Mouse (Mus musculus): ENCODE data around the gene Tnfaip8l1.

The Tnfaip8l1 gene

DNA sequence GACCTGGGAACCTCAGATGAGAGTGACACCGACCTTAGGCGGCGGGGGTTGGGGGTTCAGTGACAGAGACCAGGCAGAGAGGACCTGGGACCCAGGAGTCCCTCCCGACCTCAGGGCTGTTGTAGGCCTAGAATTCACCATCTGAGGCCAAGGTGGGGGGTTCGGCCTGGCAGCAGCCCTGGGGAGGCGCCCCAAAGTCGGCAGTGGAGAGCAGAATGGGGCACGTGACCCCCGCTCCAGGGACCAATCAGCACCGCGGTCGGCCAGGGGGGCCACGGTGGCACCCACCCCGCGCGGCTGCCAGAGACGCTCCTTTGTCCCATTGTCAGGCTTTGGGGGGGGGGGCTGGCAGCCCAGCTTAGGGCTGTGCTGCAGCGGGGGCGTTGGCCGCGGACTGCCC is 22.9 kb upstream of the Tnfaip8l1 start:
- DNase-seq: no peak

GRCm38 (mm10) chr17:56139858-56140595 is 22.2 kb upstream of the Tnfaip8l1 start, which contains the start of gene Sema6b:
TSS of gene Sema6b (minus strand) at chr17:56140343.
- peak; percentile 35 for DNase-seq

DNA sequence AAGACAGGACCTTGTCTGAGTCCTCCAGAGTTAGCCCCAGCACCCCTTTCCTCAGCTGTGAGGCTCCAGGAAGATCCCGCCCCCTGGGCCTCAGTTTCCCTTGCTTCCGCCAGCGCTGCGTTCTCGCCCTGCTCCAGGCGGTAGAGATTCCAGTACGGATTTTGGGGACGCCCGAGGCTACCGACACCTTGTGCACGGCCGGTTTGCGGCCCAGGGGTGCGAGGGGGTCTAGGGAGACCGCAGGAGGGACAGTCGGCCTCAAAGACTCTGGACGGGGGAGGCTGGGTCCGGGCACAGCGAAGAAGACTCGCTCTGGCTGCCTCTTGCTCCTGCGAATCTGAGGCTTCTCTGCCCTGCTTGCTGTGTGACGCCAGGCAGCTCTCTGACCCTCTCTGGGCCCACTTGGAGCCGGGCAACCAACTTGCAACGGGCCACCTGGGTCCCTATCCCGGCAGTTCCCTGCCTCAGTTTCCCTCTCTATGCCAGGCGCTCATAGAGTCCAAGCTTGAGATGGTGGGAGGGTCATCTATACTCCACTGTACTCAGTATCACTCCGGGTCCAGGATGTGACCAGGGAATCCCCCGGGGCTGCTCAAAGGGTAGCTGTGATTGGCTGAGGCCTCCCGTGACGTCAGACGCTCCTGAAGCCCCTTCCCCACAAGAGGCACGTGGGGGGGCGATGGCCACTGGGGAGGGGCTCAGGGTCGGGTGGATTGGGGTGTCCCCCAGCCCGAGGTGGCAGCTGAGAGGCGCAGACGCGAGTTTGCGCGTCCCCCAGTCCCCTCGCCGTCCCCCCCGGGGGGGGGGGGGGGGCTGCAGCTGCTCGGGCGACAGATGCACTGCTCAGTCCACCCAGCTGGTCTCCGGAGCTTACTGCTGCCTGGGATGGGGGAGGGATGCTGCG is 20.3 kb upstream of the Tnfaip8l1 start:
- no peak for DNase-seq

DNA sequence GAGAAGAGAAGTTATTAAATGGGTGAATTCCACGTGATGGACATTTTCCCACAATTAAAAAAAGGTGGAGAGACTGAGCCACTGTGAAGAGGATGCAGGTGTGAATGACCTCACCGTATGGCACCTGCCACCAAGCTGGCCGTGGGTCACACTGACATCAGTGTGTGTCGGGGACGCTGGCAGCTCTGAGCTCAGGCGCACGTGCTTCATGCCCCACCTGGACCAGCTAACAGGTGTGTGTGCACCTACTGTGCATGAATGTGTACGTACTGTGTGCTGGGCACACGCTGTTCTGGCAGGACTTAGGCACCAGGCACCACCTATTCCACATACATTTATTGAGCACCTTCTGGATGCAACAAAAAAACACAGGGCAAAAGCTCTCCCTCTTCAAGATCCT is 17.7 kb upstream of the Tnfaip8l1 start:
- DNase-seq: no peak

GRCm38 (mm10) chr17:56146131-56146530 is 16.1 kb upstream of the Tnfaip8l1 start:
- no peak for DNase-seq

GRCm38 (mm10) chr17:56147420-56147819 is 14.9 kb upstream of the Tnfaip8l1 start:
- no peak for DNase-seq

DNA sequence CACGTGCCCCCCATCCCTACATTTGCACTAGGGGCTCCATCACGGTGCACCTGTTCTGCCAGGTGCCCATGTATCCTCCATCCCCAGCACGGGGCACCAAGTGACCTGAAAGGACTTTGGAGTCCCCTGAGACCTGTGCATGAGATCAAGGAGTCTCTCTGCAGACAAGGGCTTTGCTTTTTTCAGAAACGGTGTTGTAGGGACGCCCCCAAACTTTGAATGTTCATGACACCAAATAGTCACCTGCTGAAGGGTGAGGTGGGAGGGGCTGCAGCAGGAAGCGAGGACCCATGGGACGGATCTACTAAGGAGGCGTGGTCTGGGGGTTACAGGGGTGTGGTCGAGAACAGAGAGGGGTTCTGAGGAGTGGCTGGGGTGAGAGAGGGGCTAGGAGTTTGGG is 14.0 kb upstream of the Tnfaip8l1 start:
- DNase-seq: no peak

DNA sequence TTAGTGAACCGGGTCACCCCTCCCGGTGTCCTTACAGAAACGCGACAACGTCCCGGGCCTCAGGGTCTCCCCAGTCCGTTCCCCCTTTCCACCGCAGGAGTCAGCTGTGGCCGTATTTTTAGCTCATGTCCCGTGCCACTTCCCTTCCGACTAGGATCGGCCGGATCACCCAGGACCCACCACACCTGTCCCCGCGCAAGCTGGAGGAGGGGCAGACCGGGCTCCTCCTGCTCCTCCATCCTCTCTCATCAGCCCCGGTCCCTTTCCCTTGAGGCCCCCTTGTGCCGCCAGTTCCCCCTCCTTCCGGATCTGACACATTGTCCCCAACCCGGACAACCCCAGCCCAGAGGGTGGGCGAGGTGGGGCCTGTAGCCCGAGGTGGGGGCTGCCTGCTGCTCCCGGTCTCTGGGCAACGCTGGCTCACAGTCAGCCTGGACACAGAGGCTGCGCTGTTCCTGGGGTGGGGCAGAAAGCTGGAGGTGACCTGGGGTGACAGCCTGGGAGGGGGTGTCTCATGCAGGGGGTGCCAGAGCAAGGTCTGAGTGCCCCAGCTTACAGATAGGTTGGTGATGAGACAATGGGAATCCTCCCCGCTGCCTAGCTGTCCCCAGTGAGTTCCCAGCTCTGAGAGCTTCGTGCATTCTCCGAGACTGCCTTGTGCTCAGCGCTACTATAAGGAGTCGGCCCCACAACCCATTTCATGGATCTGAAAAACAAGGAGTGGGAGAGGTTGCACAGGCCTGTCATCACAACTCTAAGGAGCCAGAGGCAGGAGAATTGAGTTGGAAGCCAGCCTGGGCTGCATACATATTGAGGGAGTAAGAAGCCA is 13.3 kb upstream of the Tnfaip8l1 start:
- DNase-seq: no peak

DNA sequence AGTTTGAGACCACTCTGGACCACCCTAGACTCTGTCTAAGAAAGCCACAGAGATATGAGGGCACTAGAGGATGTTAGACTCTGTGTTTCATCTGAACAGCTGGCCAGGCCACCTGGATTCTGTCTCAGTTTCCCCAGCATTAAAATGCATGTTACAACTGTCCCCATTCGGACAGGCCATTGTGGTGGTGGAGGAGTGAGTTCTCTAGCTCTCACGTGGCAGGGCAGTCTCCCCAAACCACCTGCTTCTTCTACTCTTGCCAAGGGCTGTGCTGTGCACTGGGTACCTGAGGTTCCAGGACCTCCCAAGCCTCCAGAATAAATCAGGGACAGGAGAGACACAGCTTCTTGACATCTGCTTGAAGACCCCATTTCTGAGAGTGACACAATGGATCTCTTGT is 12.4 kb upstream of the Tnfaip8l1 start:
- DNase-seq: no peak

DNA sequence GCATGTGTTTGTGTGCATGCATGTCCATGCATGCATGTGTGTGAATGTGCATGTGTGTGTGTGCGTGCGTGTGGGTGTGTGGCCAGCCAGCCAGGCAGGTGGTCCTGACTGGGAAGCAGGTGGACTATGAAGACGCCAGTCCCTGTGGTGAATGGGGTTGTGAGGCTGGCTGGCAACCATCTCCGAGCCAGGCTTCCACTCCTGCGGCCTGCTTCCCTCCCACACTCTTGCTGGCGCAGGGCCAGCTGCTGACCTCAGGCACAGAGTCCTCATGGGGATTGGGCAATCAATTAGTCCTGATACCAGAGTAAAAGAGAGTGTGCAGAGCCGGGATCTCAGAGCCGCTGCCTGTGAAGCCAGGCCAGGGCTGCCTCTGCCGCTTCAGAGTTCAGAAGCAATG is 8.6 kb upstream of the Tnfaip8l1 start:
- peak; percentile 88 for DNase-seq

DNA sequence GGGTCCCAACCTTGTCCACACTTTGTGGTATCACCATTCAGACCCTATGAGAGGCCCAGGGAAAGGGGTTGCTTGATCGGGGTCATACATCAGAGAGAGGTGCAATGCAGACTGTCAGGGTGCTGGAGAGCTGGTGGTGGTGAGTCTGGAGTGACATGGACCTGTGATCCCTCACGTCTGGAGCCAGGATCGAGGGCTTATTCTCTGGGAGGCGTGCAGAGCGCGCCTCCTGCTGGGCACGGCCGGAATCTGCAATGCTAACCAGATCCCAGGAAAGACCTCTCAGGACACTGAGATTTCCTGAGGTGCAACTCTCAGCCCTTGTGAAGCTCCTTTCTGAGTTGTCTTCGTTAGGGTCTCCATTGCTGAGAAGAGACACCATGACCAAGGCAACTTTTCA is 2.5 kb upstream of the Tnfaip8l1 start:
- DNase-seq: peak; percentile 76

GRCm38 (mm10) chr17:56163523-56164102 is 1.3 kb downstream of the Tnfaip8l1 start:
- peak; percentile 43 for DNase-seq

GRCm38 (mm10) chr17:56164510-56164909 is 2.2 kb downstream of the Tnfaip8l1 start:
- no peak for DNase-seq

GRCm38 (mm10) chr17:56165671-56166070 is 3.4 kb downstream of the Tnfaip8l1 start:
- DNase-seq: no peak

- no peak for DNase-seq
These were observed 7.6 kb downstream of the Tnfaip8l1 start for GRCm38 (mm10) chr17:56169830-56170229.

DNA sequence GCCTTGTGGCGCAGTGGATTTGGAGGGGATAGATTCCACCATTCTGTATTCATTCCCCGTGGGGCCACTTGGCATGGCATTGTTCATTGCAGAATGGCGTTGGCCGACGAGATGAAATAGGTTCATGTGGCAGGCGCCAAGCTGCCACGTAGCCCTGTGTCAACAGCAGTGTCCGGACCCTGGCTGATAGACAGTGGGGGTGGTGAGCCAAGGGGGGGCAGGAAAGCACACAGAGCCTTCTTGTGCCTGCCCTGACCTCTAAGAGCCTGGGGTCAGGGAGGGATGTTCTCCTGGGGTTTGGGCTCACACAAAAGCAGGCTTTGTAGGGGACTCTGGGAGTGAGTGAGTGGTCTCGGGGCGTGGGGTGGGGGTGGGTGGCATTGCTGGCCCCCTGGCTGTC is 8.4 kb downstream of the Tnfaip8l1 start:
- DNase-seq: no peak

GRCm38 (mm10) chr17:56171456-56171855 is 9.2 kb downstream of the Tnfaip8l1 start:
- no peak for DNase-seq

- DNase-seq: no peak
These were observed 9.6 kb downstream of the Tnfaip8l1 start for GRCm38 (mm10) chr17:56171881-56172280.

DNA sequence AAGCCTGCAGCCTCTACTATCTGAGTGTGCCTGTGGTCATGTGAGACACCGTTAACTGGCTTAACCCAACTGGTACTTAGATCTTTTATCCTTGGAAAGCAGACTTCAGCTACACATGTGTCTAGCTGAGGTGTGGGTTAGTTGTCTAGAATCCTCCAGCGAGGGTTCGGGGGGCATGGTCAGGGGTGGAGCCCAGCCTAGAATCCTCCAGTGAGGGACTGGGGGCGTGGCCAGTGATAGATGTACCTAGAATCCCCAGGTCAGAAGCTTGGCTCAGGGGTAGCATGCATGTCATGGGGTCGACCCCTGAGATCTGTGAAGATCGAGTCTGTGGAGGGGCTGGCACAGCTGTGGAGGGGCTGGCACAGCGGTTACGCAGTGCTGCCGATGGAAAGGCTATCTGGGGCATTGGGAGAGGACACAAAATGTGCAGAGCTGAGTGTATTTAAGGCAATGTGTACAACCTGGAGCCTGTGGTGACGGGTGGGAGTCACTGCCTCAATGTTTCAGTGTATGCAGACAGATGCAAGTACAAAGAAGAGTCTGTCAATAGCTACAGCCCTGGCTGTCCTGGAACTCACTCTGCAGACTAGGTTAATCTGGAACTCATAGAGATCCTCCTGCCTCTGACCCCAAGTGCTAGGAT is 11.2 kb downstream of the Tnfaip8l1 start:
- no peak for DNase-seq

- DNase-seq: no peak
These were observed 13.1 kb downstream of the Tnfaip8l1 start for GRCm38 (mm10) chr17:56175416-56175815.

- DNase-seq: no peak
These were observed 20.8 kb downstream of the Tnfaip8l1 start for GRCm38 (mm10) chr17:56182975-56183657.
